Mouse (Mus musculus) heart, embryonic 11.5 days (tissue): ENCODE measurements around the gene Gpr21. TPM values are rescaled to one million over a fixed set of nuclear protein-coding genes. Genes with fewer than 3 reads are reported as not detected.
"Not testable (repeated sequence)": the region's sequence is repeated elsewhere in the genome, so short reads cannot be mapped to it uniquely, and the experiment has no call there.

Source experiments
- ATAC-seq: fragments of 200-750 bp; cut with Nextera tagmentation; replicated peaks from 2 replicates; pipeline ENCODE4 v1.8.0; 2017; ENCODE audit warnings: moderate library complexity; ENCODE audit not compliant: insufficient number of reproducible peaks, low FRiP score, low TSS enrichment
- H3K27ac ChIP-seq: fragments of 300-500 bp; sonication (generic); 2 replicates; pipeline ENCODE4 v1.5.1; 2014; ENCODE audit warnings: mild to moderate bottlenecking, low read depth, low read length
- H3K27me3 ChIP-seq: fragments of 300-500 bp; sonication (generic); 2 replicates; pipeline ENCODE4 v1.6.1; 2014; ENCODE audit warnings: mild to moderate bottlenecking, low read length, mixed read lengths; ENCODE audit not compliant: control insufficient read depth, insufficient read depth
- H3K36me3 ChIP-seq: fragments of 300-500 bp; sonication (generic); 2 replicates; pipeline ENCODE4 v1.6.1; 2014; ENCODE audit warnings: mild to moderate bottlenecking, low read length, moderate library complexity, mixed read lengths; ENCODE audit not compliant: control insufficient read depth, insufficient read depth
- H3K4me1 ChIP-seq: fragments of 300-500 bp; sonication (generic); 2 replicates; pipeline ENCODE4 v1.6.1; 2014; ENCODE audit warnings: low read length; ENCODE audit not compliant: control insufficient read depth, insufficient read depth
- H3K4me2 ChIP-seq: fragments of 300-500 bp; sonication (generic); 2 replicates; pipeline ENCODE4 v1.6.1; 2014; ENCODE audit warnings: mild to moderate bottlenecking, moderate library complexity
- H3K4me3 ChIP-seq: fragments of 300-500 bp; sonication (generic); 2 replicates; pipeline ENCODE4 v1.5.1; 2014; ENCODE audit warnings: low read depth, low read length
- H3K9ac ChIP-seq: fragments of 300-500 bp; sonication (generic); 2 replicates; pipeline ENCODE4 v1.6.1; 2014; ENCODE audit warnings: mild to moderate bottlenecking, low read depth, low read length, moderate library complexity
- H3K9me3 ChIP-seq: fragments of 300-500 bp; sonication (generic); replicated peaks from 2 replicates; pipeline ENCODE4 v1.6.1; 2016; ENCODE audit warnings: low read length; ENCODE audit not compliant: control insufficient read depth
- WGBS: fragments of 180-500 bp; shearing (Covaris S2); extraction: QIAGEN DNeasy Blood & Tissue Kit; methylation state at CpG from one replicate; pipeline ENCODE4 v1.1.7; 2014; ENCODE audit not compliant: insufficient replicate concordance; 5-methylcytosine and 5-hydroxymethylcytosine counted together
- polyA plus RNA-seq: library from polyadenylated mRNA; unstranded; fragments of >200 nt; fragmentation: Nextera tagmentation; extraction: Ambion mirVana; gene quantifications from 2 replicates; pipeline ENCODE4 v1.2.1, GENCODE M21; 2014

The Gpr21 gene
- 0.31 and 1.0 TPM in 2 replicates for polyA plus RNA-seq

- peak; percentile 31; the same call in 1 of the 2 replicates for ATAC-seq
- Histone ChIP-seq H3K27ac (no peak within 1 kb of the TSS), H3K36me3 (peaks cover 4% of the 10 kb centered on the region; the same call in 1 of the 2 replicates), H3K4me2 (peak within 1 kb of the TSS; percentile 52), H3K9me3 (no peaks in the 10 kb centered on the region), H3K4me3 (peak within 1 kb of the TSS; percentile 20), H3K27me3 (no peaks in the 10 kb centered on the region), H3K4me1 (0 out of 2 replicates have a peak, but pooled peaks cover 3% of the 10 kb centered on the region), H3K9ac (no peak within 1 kb of the TSS)
- 26% methylated on average over 11 of the region's 11 CpGs for WGBS
Observed at GRCm38 (mm10) chr2:37516030-37516710, at the start of gene Gpr21. Gene Gpr21, plus strand, starts transcription at chr2:37516332.

GRCm38 (mm10) chr2:37479559-37479958 lies 36.6 kb upstream of the Gpr21 start:
- no peaks in the 10 kb centered on the region for H3K27me3 ChIP-seq
- H3K9me3 ChIP-seq, result no peaks in the 10 kb centered on the region
- ATAC-seq, result no peak
- no peak overlapping the region for H3K4me2 ChIP-seq
- no peak overlapping the region for H3K4me3 ChIP-seq
- no peaks in the 10 kb centered on the region for H3K4me1 ChIP-seq
- H3K36me3 ChIP-seq, result peaks cover 16% of the 10 kb centered on the region
- no peak overlapping the region for H3K27ac ChIP-seq
- no peak overlapping the region for H3K9ac ChIP-seq

GRCm38 (mm10) chr2:37480039-37480438 lies 36.1 kb upstream of the Gpr21 start:
- ATAC-seq, result no peak
- H3K4me2 ChIP-seq, result no peak overlapping the region
- H3K27me3 ChIP-seq, result no peaks in the 10 kb centered on the region
- H3K36me3 ChIP-seq, result peaks cover 16% of the 10 kb centered on the region
- H3K4me1 ChIP-seq, result no peaks in the 10 kb centered on the region
- WGBS, result 88% methylated on average over 2 of the region's 2 CpGs
- H3K27ac ChIP-seq, result no peak overlapping the region
- H3K9ac ChIP-seq, result no peak overlapping the region
- no peaks in the 10 kb centered on the region for H3K9me3 ChIP-seq
- H3K4me3 ChIP-seq, result no peak overlapping the region

- no peak overlapping the region for H3K4me2 ChIP-seq
- no peaks in the 10 kb centered on the region for H3K27me3 ChIP-seq
- no peaks in the 10 kb centered on the region for H3K4me1 ChIP-seq
- no peak overlapping the region for H3K4me3 ChIP-seq
- no peak overlapping the region for H3K27ac ChIP-seq
- H3K36me3 ChIP-seq, result peaks cover 5% of the 10 kb centered on the region
- ATAC-seq, result no peak
- WGBS, result 89% methylated on average over 2 of the region's 2 CpGs
- H3K9me3 ChIP-seq, result no peaks in the 10 kb centered on the region
- H3K9ac ChIP-seq, result no peak overlapping the region
Observed at GRCm38 (mm10) chr2:37484165-37484564, 32.0 kb upstream of the Gpr21 start.

GRCm38 (mm10) chr2:37485370-37485769 lies 30.8 kb upstream of the Gpr21 start:
- no peaks in the 10 kb centered on the region for H3K27me3 ChIP-seq
- no peak overlapping the region for H3K27ac ChIP-seq
- no peak overlapping the region for H3K4me2 ChIP-seq
- no peak for ATAC-seq
- WGBS, result 78% methylated on average over 1 of the region's 1 CpGs
- no peak overlapping the region for H3K9ac ChIP-seq
- H3K4me1 ChIP-seq, result no peaks in the 10 kb centered on the region
- H3K4me3 ChIP-seq, result no peak overlapping the region
- H3K36me3 ChIP-seq, result peaks cover 5% of the 10 kb centered on the region
- H3K9me3 ChIP-seq, result no peaks in the 10 kb centered on the region

GRCm38 (mm10) chr2:37486408-37486807 lies 29.7 kb upstream of the Gpr21 start:
- Histone ChIP-seq H3K9me3 (no peaks in the 10 kb centered on the region), H3K36me3 (peaks cover 5% of the 10 kb centered on the region), H3K4me1 (no peaks in the 10 kb centered on the region), H3K9ac (no peak overlapping the region), H3K27ac (no peak overlapping the region), H3K27me3 (no peaks in the 10 kb centered on the region), H3K4me2 (no peak overlapping the region), H3K4me3 (no peak overlapping the region)
- no peak for ATAC-seq

- WGBS, result 92% methylated on average over 2 of the region's 2 CpGs
- H3K4me2 ChIP-seq, result no peak overlapping the region
- peaks cover 11% of the 10 kb centered on the region for H3K36me3 ChIP-seq
- no peak overlapping the region for H3K4me3 ChIP-seq
- no peaks in the 10 kb centered on the region for H3K4me1 ChIP-seq
- ATAC-seq, result no peak
- no peaks in the 10 kb centered on the region for H3K9me3 ChIP-seq
- H3K27me3 ChIP-seq, result no peaks in the 10 kb centered on the region
- no peak overlapping the region for H3K9ac ChIP-seq
- no peak overlapping the region for H3K27ac ChIP-seq
Observed at GRCm38 (mm10) chr2:37488956-37489355, 27.2 kb upstream of the Gpr21 start.

GRCm38 (mm10) chr2:37497321-37497720 lies 18.8 kb upstream of the Gpr21 start:
- no peak overlapping the region for H3K4me3 ChIP-seq
- peaks cover 4% of the 10 kb centered on the region; the same call in 1 of the 2 replicates for H3K36me3 ChIP-seq
- H3K27me3 ChIP-seq, result no peaks in the 10 kb centered on the region
- no peaks in the 10 kb centered on the region for H3K4me1 ChIP-seq
- H3K9me3 ChIP-seq, result no peaks in the 10 kb centered on the region
- WGBS, result 75% methylated on average over 4 of the region's 4 CpGs
- H3K27ac ChIP-seq, result no peak overlapping the region
- no peak overlapping the region for H3K4me2 ChIP-seq
- no peak for ATAC-seq
- no peak overlapping the region for H3K9ac ChIP-seq

- H3K9me3 ChIP-seq, H3K27ac ChIP-seq, H3K36me3 ChIP-seq, H3K4me3 ChIP-seq, H3K4me2 ChIP-seq, H3K4me1 ChIP-seq, ATAC-seq, H3K27me3 ChIP-seq, H3K9ac ChIP-seq: not testable (repeated sequence)
- 88% methylated on average over 2 of the region's 2 CpGs for WGBS
Observed at GRCm38 (mm10) chr2:37505856-37506255, 10.3 kb upstream of the Gpr21 start.
